Mouse (Mus musculus) MEL (cell line): ENCODE measurements around the gene Olfr850. TPM values are rescaled to one million over a fixed set of nuclear protein-coding genes. Genes with fewer than 3 reads are reported as not detected.

ENCODE experiments used
- DNase-seq: peaks from one replicate; pipeline ENCODE4 v3.0.0; 2011; ENCODE audit warnings: low read depth, low spot score
- H3K27ac ChIP-seq: 2 replicates; pipeline ENCODE4 v1.5.1; 2012; ENCODE audit warnings: low read depth, mild to moderate bottlenecking, control low read depth, low read length, moderate library complexity; ENCODE audit not compliant: control insufficient read depth
- H3K27me3 ChIP-seq, 2 experiments: fragments of 150-350 bp in 1 of 2; sonication (generic) in 1 of 2; 2 replicates each; pipeline ENCODE4 v1.6.1; 2012; ENCODE audit warnings: low read length in 2 of 2, mild to moderate bottlenecking in 2 of 2, improper control_type of control experiment in 1 of 2, moderate library complexity in 1 of 2; ENCODE audit not compliant: insufficient read depth in 2 of 2, control insufficient read depth in 1 of 2
- H3K36me3 ChIP-seq, 2 experiments: 2 replicates each; pipeline ENCODE4 v1.6.1; 2012 to 2014; ENCODE audit warnings: low read length in 2 of 2, improper control_type of control experiment in 1 of 2, inconsistent platforms in 1 of 2, mild to moderate bottlenecking in 1 of 2; ENCODE audit not compliant: insufficient read depth in 2 of 2, control insufficient read depth in 1 of 2
- H3K4me1 ChIP-seq, 2 experiments: fragments of 150-350 bp in 1 of 2; sonication (generic) in 1 of 2; 2 replicates each; pipeline ENCODE4 v1.6.1; 2012; ENCODE audit warnings: low read length in 2 of 2, improper control_type of control experiment in 1 of 2, mild to moderate bottlenecking in 1 of 2; ENCODE audit not compliant: insufficient read depth in 2 of 2, control insufficient read depth in 1 of 2
- H3K4me3 ChIP-seq, 2 experiments: fragments of 150-350 bp in 1 of 2; sonication (generic) in 1 of 2; 2 replicates each; pipeline ENCODE4 v1.5.1; 2012; ENCODE audit warnings: low read depth in 2 of 2, low read length in 2 of 2, mild to moderate bottlenecking in 2 of 2, moderate library complexity in 2 of 2, control low read depth in 1 of 2, improper control_type of control experiment in 1 of 2; ENCODE audit not compliant: control insufficient read depth in 1 of 2, insufficient read depth in 1 of 2
- H3K79me2 ChIP-seq: 2 replicates; pipeline ENCODE4 v1.6.1; 2012; ENCODE audit warnings: mild to moderate bottlenecking, low read length, moderate library complexity; ENCODE audit not compliant: control insufficient read depth, poor library complexity, insufficient read depth
- H3K9ac ChIP-seq: 2 replicates; pipeline ENCODE4 v1.6.1; 2012; ENCODE audit warnings: low read depth, mild to moderate bottlenecking, control low read depth, low read length, moderate library complexity; ENCODE audit not compliant: control insufficient read depth, poor library complexity, severe bottlenecking
- H3K9me3 ChIP-seq: fragments of 150-350 bp; sonication (generic); replicated peaks from 2 replicates; pipeline ENCODE4 v1.6.1; 2012; ENCODE audit warnings: mild to moderate bottlenecking, low read length, improper control_type of control experiment, moderate library complexity; ENCODE audit not compliant: insufficient read depth
- TCF12 ChIP-seq: IDR thresholded peaks from 2 replicates; pipeline ENCODE4 v1.6.1; 2014; ENCODE audit warnings: low read depth, mild to moderate bottlenecking, inconsistent platforms, low read length, improper control_type of control experiment, moderate library complexity
- polyA plus RNA-seq, 2 experiments: library from polyadenylated mRNA; stranded (reverse) in 1 of 2; unstranded in 1 of 2; fragments of >175 nt in 1 of 2; fragments of >200 nt in 1 of 2; gene quantifications; 2 replicates each; pipeline versions ENCODE4 v1.2.1 to v1.2.4; 2012; ENCODE audit warnings: low replicate concordance in 2 of 2, low read depth in 1 of 2; ENCODE audit not compliant: insufficient read length in 2 of 2, insufficient read depth in 1 of 2, missing spikeins in 1 of 2
- total RNA-seq: library from RNA; depleted of rRNA; stranded (reverse); fragments of 300-350 nt; gene quantifications from 2 replicates; pipeline ENCODE4 v1.2.3, GENCODE M21; 2012; rRNA removed

Gene Olfr850
- total and polyA plus RNA-seq, 3 experiments: not detected

- Histone ChIP-seq H3K79me2 (no peaks in the 10 kb centered on the region), H3K4me3 (no peak within 1 kb of the TSS), H3K4me1 (no peaks in the 10 kb centered on the region), H3K9ac (no peak within 1 kb of the TSS), H3K27me3 (no peaks in the 10 kb centered on the region), H3K36me3 (no peaks in the 10 kb centered on the region), H3K9me3 (no peaks in the 10 kb centered on the region), H3K27ac (no peak within 1 kb of the TSS)
- no peak for TF ChIP-seq TCF12
- DNase-seq: no peak
Observed at GRCm38 (mm10) chr9:19439966-19440365, 38.1 kb downstream of the Olfr850 start, which contains the start of gene Olfr849. Gene Olfr849 (plus strand): TSS chr9:19440266.

Other genes starting within 250 kb of the Olfr850 start
- gene Olfr843, start 226.3 kb downstream of the Olfr850 start, total RNA-seq: not detected in 2 replicates
- not detected for gene Olfr843, start 226.3 kb downstream of the Olfr850 start, polyA plus RNA-seq
- gene Olfr844, start 161.9 kb downstream of the Olfr850 start, total RNA-seq: not detected in 2 replicates
- not detected for gene Olfr844, start 161.9 kb downstream of the Olfr850 start, polyA plus RNA-seq
- gene Olfr845, start 141.8 kb downstream of the Olfr850 start, total RNA-seq: not detected in 2 replicates
- not detected for gene Olfr845, start 141.8 kb downstream of the Olfr850 start, polyA plus RNA-seq
- gene Olfr846, start 114.2 kb downstream of the Olfr850 start, total RNA-seq: not detected in 2 replicates
- gene Olfr846, start 114.2 kb downstream of the Olfr850 start, polyA plus RNA-seq: not detected
- not detected in 2 replicates for gene Olfr847, start 99.6 kb downstream of the Olfr850 start, total RNA-seq
- not detected for gene Olfr847, start 99.6 kb downstream of the Olfr850 start, polyA plus RNA-seq
- not detected in 2 replicates for gene Olfr849, start 38.0 kb downstream of the Olfr850 start, total RNA-seq
- not detected for gene Olfr849, start 38.0 kb downstream of the Olfr850 start, polyA plus RNA-seq
- not detected in 2 replicates for gene Olfr851, start 15.0 kb upstream of the Olfr850 start, total RNA-seq
- not detected for gene Olfr851, start 15.0 kb upstream of the Olfr850 start, polyA plus RNA-seq
- not detected in 2 replicates for gene Olfr853, start 62.8 kb upstream of the Olfr850 start, total RNA-seq
- not detected for gene Olfr853, start 62.8 kb upstream of the Olfr850 start, polyA plus RNA-seq
- not detected in 2 replicates for gene Olfr854, start 89.1 kb upstream of the Olfr850 start, total RNA-seq
- not detected for gene Olfr854, start 89.1 kb upstream of the Olfr850 start, polyA plus RNA-seq
- gene Olfr855, start 104.4 kb upstream of the Olfr850 start, total RNA-seq: not detected in 2 replicates
- not detected for gene Olfr855, start 104.4 kb upstream of the Olfr850 start, polyA plus RNA-seq
- 60.7 and 67.9 TPM in 2 replicates for gene Zfp317, start 143.9 kb upstream of the Olfr850 start, total RNA-seq
- 10 to 100 TPM in 1 of 2 experiments, not detected in 1; 41.2 TPM for gene Zfp317, start 143.9 kb upstream of the Olfr850 start, polyA plus RNA-seq
- not detected in 2 replicates for gene Olfr857, start 231.2 kb upstream of the Olfr850 start, total RNA-seq
- gene Olfr857, start 231.2 kb upstream of the Olfr850 start, polyA plus RNA-seq: not detected